Mouse (Mus musculus): ENCODE data around the gene Cox5a.

The Cox5a gene

GRCm38 (mm10) chr9:57526435-57526834 lies 5.4 kb downstream of the Cox5a start:
- DNase-seq = no peak

- no peak for DNase-seq
These were observed 10.9 kb downstream of the Cox5a start for GRCm38 (mm10) chr9:57531946-57532345.

- no peak for DNase-seq
These were observed 15.3 kb downstream of the Cox5a start for GRCm38 (mm10) chr9:57536362-57536761.

GRCm38 (mm10) chr9:57537044-57537727 lies 16.1 kb downstream of the Cox5a start, which contains the start of gene Fam219b:
Gene Fam219b, plus strand, starts transcription at chr9:57537528.
- peak; percentile 91 for DNase-seq

- peak; percentile 20 for DNase-seq
These were observed 16.7 kb downstream of the Cox5a start for GRCm38 (mm10) chr9:57537728-57538181.

- no peak for DNase-seq
These were observed 18.5 kb downstream of the Cox5a start for GRCm38 (mm10) chr9:57539550-57539949.

GRCm38 (mm10) chr9:57541312-57541711 lies 20.2 kb downstream of the Cox5a start:
- DNase-seq = peak; percentile 54

GRCm38 (mm10) chr9:57543951-57544350 lies 22.9 kb downstream of the Cox5a start:
- no peak for DNase-seq

- no peak for DNase-seq
These were observed 26.2 kb downstream of the Cox5a start for GRCm38 (mm10) chr9:57547287-57547686.

- no peak for DNase-seq
These were observed 26.8 kb downstream of the Cox5a start for GRCm38 (mm10) chr9:57547869-57548268.

GRCm38 (mm10) chr9:57549186-57549585 lies 28.1 kb downstream of the Cox5a start:
- DNase-seq = no peak

- peak; percentile 34 for DNase-seq
These were observed 29.2 kb downstream of the Cox5a start for GRCm38 (mm10) chr9:57550126-57550862.

- DNase-seq = peak; percentile 69
These were observed 31.2 kb downstream of the Cox5a start, which contains the start of gene Mpi for GRCm38 (mm10) chr9:57552139-57552887. Gene Mpi, minus strand, starts transcription at chr9:57552763.

- no peak for DNase-seq
These were observed 32.0 kb downstream of the Cox5a start for GRCm38 (mm10) chr9:57553119-57553518.

GRCm38 (mm10) chr9:57554753-57555152 lies 33.7 kb downstream of the Cox5a start:
- no peak for DNase-seq

- no peak for DNase-seq
These were observed 36.1 kb downstream of the Cox5a start for GRCm38 (mm10) chr9:57557215-57557614.

- DNase-seq = no peak
These were observed 37.6 kb downstream of the Cox5a start for GRCm38 (mm10) chr9:57558625-57559024.

GRCm38 (mm10) chr9:57559568-57559967 lies 38.5 kb downstream of the Cox5a start:
- DNase-seq = no peak

- DNase-seq = no peak
These were observed 39.2 kb downstream of the Cox5a start for GRCm38 (mm10) chr9:57560263-57560662.

GRCm38 (mm10) chr9:57560861-57561710 lies 40.0 kb downstream of the Cox5a start, which contains the start of gene Scamp2:
Gene Scamp2, plus strand, starts transcription at chr9:57560943.
- DNase-seq = peak; percentile 94

GRCm38 (mm10) chr9:57561711-57562099 lies 40.6 kb downstream of the Cox5a start:
- DNase-seq = peak; percentile 22

GRCm38 (mm10) chr9:57562896-57563372 lies 41.9 kb downstream of the Cox5a start:
- DNase-seq = peak; percentile 26
